Mouse (Mus musculus) hindbrain, embryonic 11.5 days (tissue): ENCODE data around the gene Sprr2h. TPM values are rescaled to one million over a fixed set of nuclear protein-coding genes. Genes with fewer than 3 reads are reported as not detected.

ENCODE experiments used
- ATAC-seq: fragments of 200-750 bp; cut with Nextera tagmentation; 2 replicates; pipeline ENCODE4 v1.8.0; 2017; ENCODE audit warnings: mild to moderate bottlenecking, moderate TSS enrichment, moderate library complexity; ENCODE audit not compliant: low FRiP score
- DNase-seq: peaks from one replicate; pipeline ENCODE4 v3.0.0-alpha.2; 2015; ENCODE audit warnings: low spot score
- H3K27ac ChIP-seq: fragments of 300-500 bp; sonication (generic); 2 replicates; pipeline ENCODE4 v1.5.1; 2014; ENCODE audit warnings: mild to moderate bottlenecking, low read depth, low read length
- H3K27me3 ChIP-seq: fragments of 300-500 bp; sonication (generic); 2 replicates; pipeline ENCODE4 v1.6.1; 2014; ENCODE audit warnings: mild to moderate bottlenecking, low read length, moderate library complexity, mixed read lengths; ENCODE audit not compliant: control insufficient read depth, insufficient read depth
- H3K36me3 ChIP-seq: fragments of 300-500 bp; sonication (generic); 2 replicates; pipeline ENCODE4 v1.6.1; 2014; ENCODE audit warnings: mild to moderate bottlenecking, low read length, moderate library complexity, mixed read lengths; ENCODE audit not compliant: control insufficient read depth, insufficient read depth
- H3K4me1 ChIP-seq: fragments of 300-500 bp; sonication (generic); replicated peaks from 2 replicates; pipeline ENCODE4 v1.6.1; 2014; ENCODE audit warnings: low read length, mixed read lengths; ENCODE audit not compliant: control insufficient read depth, insufficient read depth
- H3K4me2 ChIP-seq: fragments of 300-500 bp; sonication (generic); replicated peaks from 2 replicates; pipeline ENCODE4 v1.6.1; 2014; ENCODE audit warnings: mild to moderate bottlenecking, low read depth, low read length
- H3K4me3 ChIP-seq: fragments of 300-500 bp; sonication (generic); 2 replicates; pipeline ENCODE4 v1.5.1; 2014; ENCODE audit warnings: low read depth, low read length
- H3K9ac ChIP-seq: fragments of 300-500 bp; sonication (generic); 2 replicates; pipeline ENCODE4 v1.6.1; 2014; ENCODE audit warnings: low read depth, low read length
- H3K9me3 ChIP-seq: fragments of 300-500 bp; sonication (generic); 2 replicates; pipeline ENCODE4 v1.6.1; 2016; ENCODE audit warnings: low read length; ENCODE audit not compliant: control insufficient read depth
- WGBS: fragments of 180-500 bp; shearing (Covaris S2); extraction: QIAGEN DNeasy Blood & Tissue Kit; methylation state at CpG from one replicate; pipeline ENCODE4 v1.1.7; 2014; 5-methylcytosine and 5-hydroxymethylcytosine counted together
- polyA plus RNA-seq: library from polyadenylated mRNA; unstranded; fragments of >200 nt; fragmentation: Nextera tagmentation; extraction: Ambion mirVana; gene quantifications from 2 replicates; pipeline ENCODE4 v1.2.1, GENCODE M21; 2014

Gene Sprr2h
- polyA plus RNA-seq, 1 experiment from 2014 or later: not detected

- no peak for DNase-seq
- 90% methylated on average over 2 of the region's 2 CpGs for WGBS
Observed at GRCm38 (mm10) chr3:92417782-92418181, 32.3 kb downstream of the Sprr2h start, which contains the start of gene Sprr2j-ps. TSS of gene Sprr2j-ps (plus strand) at chr3:92418082.

GRCm38 (mm10) chr3:92429323-92429722, 43.8 kb downstream of the Sprr2h start, which contains the start of gene Gm9774:
TSS of gene Gm9774 (minus strand) at chr3:92429423.
- no peak for DNase-seq
- Histone ChIP-seq H3K36me3 (no peaks in the 10 kb centered on the region), H3K4me1 (no peaks in the 10 kb centered on the region), H3K4me3 (no peak within 1 kb of the TSS), H3K9me3 (no peaks in the 10 kb centered on the region), H3K27ac (no peak within 1 kb of the TSS), H3K4me2 (no peak within 1 kb of the TSS), H3K27me3 (no peaks in the 10 kb centered on the region), H3K9ac (no peak within 1 kb of the TSS)
- WGBS: 88% methylated on average over 6 of the region's 6 CpGs
- ATAC-seq: no peak

More at GRCm38 (mm10) chr3:92417782-92418181, 32.3 kb downstream of the Sprr2h start, which contains the start of gene Sprr2j-ps:
- H3K9me3 ChIP-seq: no peaks in the 10 kb centered on the region
- H3K27ac ChIP-seq: no peak within 1 kb of the TSS
- no peak for ATAC-seq
- H3K4me1 ChIP-seq: no peaks in the 10 kb centered on the region
- H3K27me3 ChIP-seq: no peaks in the 10 kb centered on the region
- no peak within 1 kb of the TSS for H3K4me3 ChIP-seq
- H3K9ac ChIP-seq: no peak within 1 kb of the TSS
- no peak within 1 kb of the TSS for H3K4me2 ChIP-seq
- H3K36me3 ChIP-seq: no peaks in the 10 kb centered on the region

DNA sequence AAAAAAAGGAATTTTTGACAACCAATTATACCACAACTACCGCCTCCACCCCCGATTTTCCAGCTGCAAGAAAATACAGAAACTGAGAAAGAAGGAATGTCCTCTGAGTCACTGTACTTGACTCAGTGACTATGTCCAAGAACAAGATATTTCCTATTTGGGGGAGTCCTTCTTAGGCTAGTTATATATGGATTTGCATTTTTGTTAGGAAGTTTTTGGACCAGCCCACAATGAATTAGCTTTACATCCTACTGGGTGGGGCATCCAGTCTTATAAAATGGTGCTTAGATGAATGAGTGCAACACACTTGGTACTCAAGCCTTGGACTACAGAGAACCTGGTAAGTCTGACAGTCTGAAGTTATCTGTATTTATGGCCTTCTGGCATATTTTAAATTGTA, 46.8 kb downstream of the Sprr2h start, which contains the start of gene Sprr2k:
Gene Sprr2k, plus strand, starts transcription at position 301 of the 400 bp plus-strand sequence.
- DNase-seq (no peak), ATAC-seq (no peak)
- Histone ChIP-seq H3K4me2 (no peak within 1 kb of the TSS), H3K4me1 (no peaks in the 10 kb centered on the region), H3K27ac (no peak within 1 kb of the TSS), H3K9ac (no peak within 1 kb of the TSS), H3K9me3 (no peaks in the 10 kb centered on the region), H3K36me3 (no peaks in the 10 kb centered on the region), H3K27me3 (no peaks in the 10 kb centered on the region), H3K4me3 (no peak within 1 kb of the TSS)
- 93% methylated on average over 2 of the region's 2 CpGs for WGBS

Other genes with a start within 250 kb of the Sprr2h start
- gene Lelp1, start 242.9 kb upstream of the Sprr2h start, polyA plus RNA-seq: not detected in 2 replicates
- gene Sprr2a1, start 169.9 kb upstream of the Sprr2h start, polyA plus RNA-seq: not detected in 2 replicates
- 0.40 and 0.50 TPM in 2 replicates for gene Sprr2a2, start 169.8 kb upstream of the Sprr2h start, polyA plus RNA-seq
- not detected in 2 replicates for gene Sprr2a3, start 100.3 kb upstream of the Sprr2h start, polyA plus RNA-seq
- 0.45 TPM in 1 of 2 replicates, not detected in the other for gene Sprr2b, start 69.1 kb upstream of the Sprr2h start, polyA plus RNA-seq
- gene Sprr2d, start 46.5 kb upstream of the Sprr2h start, polyA plus RNA-seq: not detected in 2 replicates
- gene Sprr2e, start 33.5 kb upstream of the Sprr2h start, polyA plus RNA-seq: not detected in 2 replicates
- not detected in 2 replicates for gene Sprr2f, start 20.5 kb upstream of the Sprr2h start, polyA plus RNA-seq
- gene Sprr2i, start 22.3 kb downstream of the Sprr2h start, polyA plus RNA-seq: not detected in 2 replicates
- not detected in 2 replicates for gene Sprr2j-ps, start 32.4 kb downstream of the Sprr2h start, polyA plus RNA-seq
- gene Gm9774, start 43.7 kb downstream of the Sprr2h start, polyA plus RNA-seq: 5.6 and 5.9 TPM in 2 replicates
- not detected in 2 replicates for gene Sprr2k, start 46.9 kb downstream of the Sprr2h start, polyA plus RNA-seq
- gene Sprr1b, start 53.1 kb downstream of the Sprr2h start, polyA plus RNA-seq: not detected in 2 replicates
- gene Sprr3, start 73.0 kb downstream of the Sprr2h start, polyA plus RNA-seq: not detected in 2 replicates
- not detected in 2 replicates for gene Sprr1a, start 100.2 kb downstream of the Sprr2h start, polyA plus RNA-seq
- not detected in 2 replicates for gene Sprr4, start 114.8 kb downstream of the Sprr2h start, polyA plus RNA-seq
- gene 2310046K23Rik, start 148.8 kb downstream of the Sprr2h start, polyA plus RNA-seq: not detected in 2 replicates
- gene Ivl, start 188.1 kb downstream of the Sprr2h start, polyA plus RNA-seq: not detected in 2 replicates
- not detected in 2 replicates for gene Smcp, start 203.3 kb downstream of the Sprr2h start, polyA plus RNA-seq
- not detected in 2 replicates for gene 2210017I01Rik, start 221.8 kb downstream of the Sprr2h start, polyA plus RNA-seq
- not detected in 2 replicates for gene Lce6a, start 236.0 kb downstream of the Sprr2h start, polyA plus RNA-seq